ENCODE assay signal across 8 mouse cellular contexts in genomic region chr1:74855156-74855555, GRCm38 (mm10). TPM values are rescaled to one million over a fixed set of nuclear protein-coding genes. Genes with fewer than 3 reads are reported as not detected.
DNase-seq lines count a peak whose midpoint lies in the region; ATAC-seq and TF ChIP-seq lines count a peak whose summit lies in the region.

No protein-coding gene starts in this region.

- no peak for TF ChIP-seq POLR2A in embryonic fibroblast, embryonic 13.5 days (IDR thresholded peaks at IDR 0.05; ENCODE audit: low read depth, low read length)

- WGBS in limb, embryonic 12.5 days, result under 1% methylated on average over 43 of the region's 48 CpGs
- WGBS in stomach, embryonic 15.5 days, result 1% methylated on average over 48 of the region's 48 CpGs

- H3K36me3 ChIP-seq in limb, embryonic 12.5 days, result no peaks in the 10 kb centered on the region
- no peaks in the 10 kb centered on the region for H3K36me3 ChIP-seq in stomach, embryonic 15.5 days

- peaks cover 99% of the 10 kb centered on the region for H3K27me3 ChIP-seq in limb, embryonic 12.5 days
- H3K27me3 ChIP-seq in stomach, embryonic 15.5 days (replicated peaks), result peaks cover 95% of the 10 kb centered on the region

- 0 out of 2 replicates have a peak, but pooled peaks cover 6% of the 10 kb centered on the region for H3K4me1 ChIP-seq in embryonic fibroblast, embryonic 13.5 days (ENCODE audit: control insufficient read depth, insufficient read depth, low read length)
- H3K4me1 ChIP-seq in limb, embryonic 12.5 days (replicated peaks), result peaks cover 31% of the 10 kb centered on the region
- peaks cover 26% of the 10 kb centered on the region for H3K4me1 ChIP-seq in stomach, embryonic 15.5 days

- no peaks in the 10 kb centered on the region for H3K9me3 ChIP-seq in limb, embryonic 12.5 days
- no peaks in the 10 kb centered on the region for H3K9me3 ChIP-seq in stomach, embryonic 15.5 days

- H3K4me2 ChIP-seq in limb, embryonic 12.5 days, result peak overlapping the region; percentile 98
- H3K4me2 ChIP-seq in stomach, embryonic 15.5 days, result peak overlapping the region; percentile 99

- ATAC-seq in limb, embryonic 12.5 days (ENCODE audit: insufficient number of reproducible peaks, insufficient read depth, low FRiP score, low TSS enrichment, low read depth), result no peak
- no peak for ATAC-seq in stomach, embryonic 15.5 days (ENCODE audit: insufficient read depth, low FRiP score, low read depth)

- DNase-seq in kidney, adult 18-20 months, result peak; percentile 12
- DNase-seq in kidney, postnatal 14 days, result no peak
- DNase-seq in ES-CJ7 (ENCODE audit: low read depth, low spot score), result peak; percentile 41
- DNase-seq in right cerebral cortex, postnatal 25 days, result no peak
- no peak for DNase-seq in frontal cortex, postnatal 25 days (ENCODE audit: low spot score in 2 of 2)

- no peak overlapping the region for H3K27ac ChIP-seq in embryonic fibroblast, embryonic 13.5 days (ENCODE audit: insufficient read depth, low read length)
- H3K27ac ChIP-seq in limb, embryonic 12.5 days, result no peak overlapping the region
- no peak overlapping the region for H3K27ac ChIP-seq in stomach, embryonic 15.5 days

- H3K4me3 ChIP-seq in embryonic fibroblast, embryonic 13.5 days (ENCODE audit: insufficient read depth, low read length), result peak overlapping the region; percentile 25
- peak overlapping the region; percentile 73 for H3K4me3 ChIP-seq in limb, embryonic 12.5 days (replicated peaks)
- H3K4me3 ChIP-seq in stomach, embryonic 15.5 days (replicated peaks), result peak overlapping the region; percentile 64

- H3K9ac ChIP-seq in limb, embryonic 12.5 days (replicated peaks), result peak overlapping the region; percentile 62
- peak overlapping the region; percentile 41 for H3K9ac ChIP-seq in stomach, embryonic 15.5 days

- no peak for TF ChIP-seq CTCF in embryonic fibroblast, embryonic 13.5 days (IDR thresholded peaks at IDR 0.05; ENCODE audit: borderline replicate concordance, insufficient read depth, low read length)

RNA-seq across cellular contexts. Expression of gene Cdk5r2, which starts 0.4 kb away (rescaled TPM):
- not detected in 2 replicates for polyA plus RNA-seq in embryonic fibroblast, embryonic 13.5 days (2011; ENCODE audit: insufficient read length, low read depth, missing spikeins)
- not detected in 2 replicates for polyA plus RNA-seq in limb, embryonic 12.5 days (2016; fragmentation: Nextera tagmentation; extraction: Ambion mirVana)
- 0.18 TPM in 2 replicates for polyA plus RNA-seq in stomach, embryonic 15.5 days (2015; fragmentation: Nextera tagmentation; extraction: Ambion mirVana)

RNA-seq across cellular contexts. Expression of gene Fev, which starts 30.1 kb away (rescaled TPM):
- not detected in 2 replicates for polyA plus RNA-seq in embryonic fibroblast, embryonic 13.5 days (2011; ENCODE audit: insufficient read length, low read depth, missing spikeins)
- 0.26 and 0.49 TPM in 2 replicates for polyA plus RNA-seq in limb, embryonic 12.5 days (2016; fragmentation: Nextera tagmentation; extraction: Ambion mirVana)
- polyA plus RNA-seq in stomach, embryonic 15.5 days (2015; fragmentation: Nextera tagmentation; extraction: Ambion mirVana), result 1.6 TPM in 2 replicates

RNA-seq across cellular contexts. Expression of gene Cryba2, which starts 37.8 kb away (rescaled TPM):
- polyA plus RNA-seq in embryonic fibroblast, embryonic 13.5 days (2011; ENCODE audit: insufficient read length, low read depth, missing spikeins), result not detected in 2 replicates
- not detected in 2 replicates for polyA plus RNA-seq in limb, embryonic 12.5 days (2016; fragmentation: Nextera tagmentation; extraction: Ambion mirVana)
- polyA plus RNA-seq in stomach, embryonic 15.5 days (2015; fragmentation: Nextera tagmentation; extraction: Ambion mirVana), result 2.2 and 3.9 TPM in 2 replicates

Comparison
In these comparisons a context has a peak if more than half of its experiments do, and no peak if none do; other contexts are left out.
1. DNase-seq: peak in kidney, adult 18-20 months (single experiment) and ES-CJ7 (single experiment); none in kidney, postnatal 14 days (single experiment), right cerebral cortex, postnatal 25 days (single experiment) and frontal cortex, postnatal 25 days (0 of 2).
2. Peak in every context shown above with its lines, with median percentiles within 50 percentile points of each other: H3K4me3 ChIP-seq.